Mouse (Mus musculus) neural tube, postnatal 0 days (tissue): Measurements from ENCODE around the gene Psme1. TPM values are rescaled to one million over a fixed set of nuclear protein-coding genes. Genes with fewer than 3 reads are reported as not detected.

ENCODE experiments used
- polyA plus RNA-seq: library from polyadenylated mRNA; unstranded; fragments of >200 nt; fragmentation: Nextera tagmentation; extraction: Ambion mirVana; gene quantifications from 2 replicates; pipeline ENCODE4 v1.2.1, GENCODE M21; 2015

Gene Psme1
- 218 and 246 TPM in 2 replicates for polyA plus RNA-seq

GRCm38 (mm10) chr14:55577871-55578667, at the start of gene Psme1:
Gene Psme1, plus strand, starts transcription at chr14:55578123.

GRCm38 (mm10) chr14:55540067-55540786, 37.7 kb upstream of the Psme1 start, which contains the start of gene Pck2:
Gene Pck2, plus strand, starts transcription at chr14:55540266.

GRCm38 (mm10) chr14:55559799-55560201, 18.1 kb upstream of the Psme1 start, which contains the start of gene Dcaf11:
Gene Dcaf11, plus strand, starts transcription at chr14:55560006.

GRCm38 (mm10) chr14:55560202-55561073, 17.5 kb upstream of the Psme1 start, which contains the start of gene A730061H03Rik:
Gene A730061H03Rik, minus strand, starts transcription at chr14:55560406.

GRCm38 (mm10) chr14:55575302-55575701, 2.6 kb upstream of the Psme1 start, which contains the start of gene Fitm1:
Gene Fitm1, plus strand, starts transcription at chr14:55575617.

GRCm38 (mm10) chr14:55584702-55585565, 7.0 kb downstream of the Psme1 start, which contains the start of gene Emc9:
Gene Emc9, minus strand, starts transcription at chr14:55585302.

GRCm38 (mm10) chr14:55590748-55591330, 12.9 kb downstream of the Psme1 start, which contains the start of gene Psme2:
Gene Psme2, minus strand, starts transcription at chr14:55591113.

GRCm38 (mm10) chr14:55591331-55591891, 13.5 kb downstream of the Psme1 start, which contains the start of gene Rnf31:
Gene Rnf31, plus strand, starts transcription at chr14:55591708.

GRCm38 (mm10) chr14:55603271-55603632, 25.3 kb downstream of the Psme1 start, which contains the start of gene Irf9:
Gene Irf9, plus strand, starts transcription at chr14:55603571.

GRCm38 (mm10) chr14:55617822-55618221, 39.9 kb downstream of the Psme1 start, which contains the start of gene Rec8:
Gene Rec8, plus strand, starts transcription at chr14:55618037.

Other genes with a start within 250 kb of the Psme1 start
- 23.9 and 29.2 TPM in 2 replicates for gene Dhrs4, start 99.4 kb upstream of the Psme1 start, polyA plus RNA-seq
- gene Carmil3, start 87.5 kb upstream of the Psme1 start, polyA plus RNA-seq = 22.4 and 27.9 TPM in 2 replicates
- 72.7 and 73.7 TPM in 2 replicates for gene Cpne6, start 67.7 kb upstream of the Psme1 start, polyA plus RNA-seq
- 0.53 and 0.66 TPM in 2 replicates for gene Nrl, start 53.1 kb upstream of the Psme1 start, polyA plus RNA-seq
- 28.3 and 29.6 TPM in 2 replicates for gene Pck2, start 37.9 kb upstream of the Psme1 start, polyA plus RNA-seq
- 77.2 and 77.8 TPM in 2 replicates for gene Dcaf11, start 18.1 kb upstream of the Psme1 start, polyA plus RNA-seq
- 0.83 and 1.1 TPM in 2 replicates for gene A730061H03Rik, start 17.7 kb upstream of the Psme1 start, polyA plus RNA-seq
- 0.32 TPM in 1 of 2 replicates, not detected in the other for gene Fitm1, start 2.5 kb upstream of the Psme1 start, polyA plus RNA-seq
- gene Emc9, start 7.2 kb downstream of the Psme1 start, polyA plus RNA-seq = 92.8 and 99.8 TPM in 2 replicates
- 154 and 183 TPM in 2 replicates for gene Psme2, start 13.0 kb downstream of the Psme1 start, polyA plus RNA-seq
- gene Rnf31, start 13.6 kb downstream of the Psme1 start, polyA plus RNA-seq = 16.4 and 23.6 TPM in 2 replicates
- 10.0 and 13.8 TPM in 2 replicates for gene Irf9, start 25.4 kb downstream of the Psme1 start, polyA plus RNA-seq
- gene Rec8, start 39.9 kb downstream of the Psme1 start, polyA plus RNA-seq = 14.5 and 14.7 TPM in 2 replicates
- 91.3 and 115 TPM in 2 replicates for gene Ipo4, start 57.8 kb downstream of the Psme1 start, polyA plus RNA-seq
- gene Gm49378, start 59.8 kb downstream of the Psme1 start, polyA plus RNA-seq = 1.4 and 1.9 TPM in 2 replicates
- 56.4 and 60.8 TPM in 2 replicates for gene Tm9sf1, start 65.7 kb downstream of the Psme1 start, polyA plus RNA-seq
- 0.18 and 0.27 TPM in 2 replicates for gene Tssk4, start 72.1 kb downstream of the Psme1 start, polyA plus RNA-seq
- 73.9 and 80.1 TPM in 2 replicates for gene Mdp1, start 82.4 kb downstream of the Psme1 start, polyA plus RNA-seq
- gene Gmpr2, start 93.8 kb downstream of the Psme1 start, polyA plus RNA-seq = 39.0 and 39.8 TPM in 2 replicates
- gene Nedd8, start 94.0 kb downstream of the Psme1 start, polyA plus RNA-seq = 600 and 637 TPM in 2 replicates
- gene Tinf2, start 103.7 kb downstream of the Psme1 start, polyA plus RNA-seq = 23.1 and 26.2 TPM in 2 replicates
- gene Tgm1, start 135.8 kb downstream of the Psme1 start, polyA plus RNA-seq = 0.19 and 0.46 TPM in 2 replicates
- gene Rabggta, start 144.1 kb downstream of the Psme1 start, polyA plus RNA-seq = 51.6 and 55.1 TPM in 2 replicates
- 98.5 and 99.2 TPM in 2 replicates for gene Dhrs1, start 167.6 kb downstream of the Psme1 start, polyA plus RNA-seq
- gene Nop9, start 167.6 kb downstream of the Psme1 start, polyA plus RNA-seq = 18.9 and 24.6 TPM in 2 replicates
- gene Cideb, start 180.3 kb downstream of the Psme1 start, polyA plus RNA-seq = 0.57 and 0.76 TPM in 2 replicates
- 0.50 and 0.74 TPM in 2 replicates for gene Ltb4r2, start 183.3 kb downstream of the Psme1 start, polyA plus RNA-seq
- 0.38 and 1.1 TPM in 2 replicates for gene Ltb4r1, start 187.8 kb downstream of the Psme1 start, polyA plus RNA-seq
- 2.4 and 2.6 TPM in 2 replicates for gene Adcy4, start 206.0 kb downstream of the Psme1 start, polyA plus RNA-seq
- gene Ripk3, start 210.7 kb downstream of the Psme1 start, polyA plus RNA-seq = 1.4 and 1.5 TPM in 2 replicates
- gene Nfatc4, start 245.0 kb downstream of the Psme1 start, polyA plus RNA-seq = 5.1 and 5.7 TPM in 2 replicates